Mouse (Mus musculus) 3T3-L1 (cell line): ENCODE results near the gene Rph3a.
"Not testable (repeated sequence)": the region's sequence is repeated elsewhere in the genome, so short reads cannot be mapped to it uniquely, and the experiment has no call there.

Experiments used
- DNase-seq: peaks from one replicate; pipeline ENCODE4 v3.0.0-alpha.2; 2015; ENCODE audit warnings: low read depth, low spot score

Rph3a gene

GRCm38 (mm10) chr5:120908196-120908920 lies 101.5 kb downstream of the Rph3a start:
- DNase-seq = no peak

GRCm38 (mm10) chr5:120906791-120907733 lies 102.8 kb downstream of the Rph3a start, which contains the start of gene Oas1a:
Oas1a (minus strand) TSS chr5:120907521.
- DNase-seq = peak; percentile 22

DNA sequence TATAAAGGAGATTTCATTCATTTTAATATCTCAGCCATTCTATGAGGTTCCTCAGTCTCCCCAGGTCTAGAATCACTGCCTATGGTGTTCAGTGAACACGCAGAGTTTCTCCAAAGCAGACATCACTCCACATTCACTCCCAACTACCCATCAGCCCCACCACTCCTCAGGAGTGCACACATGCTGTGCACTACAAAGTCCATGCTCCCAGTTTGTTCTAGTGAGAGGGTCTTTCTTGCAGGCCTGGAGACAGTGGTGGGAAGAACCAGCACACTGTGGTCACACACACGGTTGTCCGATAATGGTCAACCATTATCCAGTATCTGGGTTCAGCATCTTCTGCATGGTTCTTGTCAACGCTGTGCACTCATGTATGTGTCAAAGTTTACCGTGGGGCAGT lies 107.8 kb downstream of the Rph3a start:
- DNase-seq = no peak

DNA sequence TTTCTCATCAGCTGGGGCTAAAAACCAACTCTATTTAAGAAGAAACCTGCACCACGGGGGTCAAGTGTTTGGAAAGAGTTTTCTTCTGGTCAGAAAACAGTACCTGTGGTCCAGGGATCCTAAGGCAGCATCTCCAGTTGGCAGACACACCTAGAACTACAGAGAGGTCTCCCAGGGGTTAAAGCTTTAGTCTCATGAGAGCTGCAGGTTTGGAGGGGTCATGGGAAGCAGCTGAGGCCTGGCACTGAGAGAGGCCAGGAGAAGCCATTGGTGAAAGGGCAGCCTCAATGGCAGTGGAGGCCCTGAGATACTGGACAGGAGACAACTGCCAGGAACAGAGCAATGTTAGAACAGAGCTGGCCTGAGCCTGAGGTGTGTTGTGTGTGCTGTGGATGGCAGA lies 109.2 kb downstream of the Rph3a start:
- DNase-seq = no peak

DNA sequence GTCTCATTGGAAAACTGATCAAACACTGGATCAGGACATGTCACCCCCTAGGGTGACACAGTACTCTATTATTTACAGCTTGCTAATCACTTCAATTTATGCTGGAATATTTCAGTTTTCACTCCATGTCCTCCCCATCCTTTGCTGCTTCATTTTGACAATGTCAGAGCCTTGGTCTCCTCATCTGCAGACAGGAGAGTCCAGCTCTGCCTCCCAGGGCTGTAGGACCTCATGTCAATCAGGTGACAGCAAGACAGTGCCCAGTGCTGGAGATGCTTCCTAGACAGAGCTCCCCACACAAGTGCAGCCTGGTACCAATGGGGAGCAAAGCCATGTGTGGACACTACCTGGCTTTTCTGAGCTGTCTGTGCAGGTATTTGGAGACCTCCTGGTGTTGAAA lies 111.2 kb downstream of the Rph3a start:
- no peak for DNase-seq

DNA sequence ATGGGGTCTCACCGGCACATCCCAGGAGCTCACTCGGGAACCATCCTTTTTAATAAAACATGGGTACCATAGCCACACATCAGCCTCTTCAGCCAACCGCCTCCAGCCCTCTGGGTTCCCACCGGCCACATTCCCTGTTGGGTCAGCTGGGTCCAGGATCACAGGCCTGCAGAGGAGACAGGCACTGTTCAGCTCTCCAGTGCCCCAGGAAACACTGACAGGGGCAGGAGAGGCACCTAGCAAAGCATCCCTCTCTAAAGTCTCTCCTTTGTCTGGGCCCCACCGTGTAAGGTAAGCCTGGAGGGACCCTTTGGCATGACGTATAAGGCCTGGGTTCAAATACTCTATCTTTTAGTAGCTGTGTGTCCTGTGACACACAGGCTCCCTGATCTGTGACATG lies 111.6 kb downstream of the Rph3a start:
- no peak for DNase-seq

- DNase-seq = no peak
Measured at GRCm38 (mm10) chr5:120895231-120895900, 114.5 kb downstream of the Rph3a start.

GRCm38 (mm10) chr5:120894692-120895091 lies 115.2 kb downstream of the Rph3a start:
- DNase-seq = not testable (repeated sequence)

- not testable (repeated sequence) for DNase-seq
Measured at GRCm38 (mm10) chr5:120893866-120894265, 116.0 kb downstream of the Rph3a start.

- DNase-seq = no peak
Measured at GRCm38 (mm10) chr5:120892243-120892660, 117.6 kb downstream of the Rph3a start.

GRCm38 (mm10) chr5:120891566-120892242 lies 118.2 kb downstream of the Rph3a start:
- DNase-seq = not testable (repeated sequence)

DNA sequence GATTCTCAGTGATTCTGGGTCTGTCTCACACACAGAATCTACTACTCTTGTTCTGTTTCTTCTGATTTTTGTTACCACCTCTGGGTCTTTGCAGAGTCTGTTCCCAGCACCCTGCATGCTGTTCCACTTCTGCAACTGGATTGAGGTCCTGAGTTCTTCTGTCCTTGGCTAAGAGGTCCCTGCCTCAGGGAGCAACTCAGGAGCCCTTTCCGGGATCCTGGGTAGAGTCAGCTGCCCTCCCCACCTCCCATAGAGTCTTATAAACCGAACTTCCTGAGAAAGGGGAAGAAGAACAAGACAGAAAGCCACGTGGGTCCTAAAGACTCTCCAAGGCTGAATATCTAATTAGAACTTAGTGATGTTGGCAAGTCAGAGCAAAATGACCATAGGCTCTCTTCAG lies 118.9 kb downstream of the Rph3a start:
- no peak for DNase-seq
